Mouse (Mus musculus): ENCODE results near the gene Stard13.

GRCm38 (mm10) chr5:151037871-151038270 lies 195.8 kb downstream of the Stard13 start:
- TF ChIP-seq CHD2 (IDR thresholded peaks at IDR 0.05; ENCODE audit: low read depth, low read length) (no peak), HCFC1 (IDR thresholded peaks at IDR 0.05; ENCODE audit: borderline replicate concordance, insufficient read depth, low read length) (no peak), ZNF384 (IDR thresholded peaks at IDR 0.05; ENCODE audit: low read depth, low read length) (no peak), ZC3H11A (IDR thresholded peaks at IDR 0.05; ENCODE audit: borderline replicate concordance, low read depth, low read length) (no peak), MAFK (IDR thresholded peaks at IDR 0.05; ENCODE audit: insufficient read depth, low read depth, low read length) (no peak)

Data from ES-E14 (cell line).